Mouse (Mus musculus) heart, postnatal 10 days (tissue): Measurements from ENCODE around the gene Psme3. TPM values are rescaled to one million over a fixed set of nuclear protein-coding genes. Genes with fewer than 3 reads are reported as not detected.
"Not testable (repeated sequence)": the region's sequence is repeated elsewhere in the genome, so short reads cannot be mapped to it uniquely, and the experiment has no call there.

Source experiments
- DNase-seq, 2 experiments: peaks; one replicate each; pipeline ENCODE4 v3.0.0; 2021
- intact Hi-C: fragments of 180-260 bp; cut with DNase I; formaldehyde crosslinking; loops from one replicate; pipeline ENCODE4 v1.15.1; 2025
- total RNA-seq, 2 experiments: library from RNA; stranded (reverse); gene quantifications; 2 replicates each; pipeline ENCODE4 v1.2.3; 2021

Gene Psme3
- total RNA-seq, 2 experiments from 2014 or later: 74.9 to 90.0 TPM

DNA sequence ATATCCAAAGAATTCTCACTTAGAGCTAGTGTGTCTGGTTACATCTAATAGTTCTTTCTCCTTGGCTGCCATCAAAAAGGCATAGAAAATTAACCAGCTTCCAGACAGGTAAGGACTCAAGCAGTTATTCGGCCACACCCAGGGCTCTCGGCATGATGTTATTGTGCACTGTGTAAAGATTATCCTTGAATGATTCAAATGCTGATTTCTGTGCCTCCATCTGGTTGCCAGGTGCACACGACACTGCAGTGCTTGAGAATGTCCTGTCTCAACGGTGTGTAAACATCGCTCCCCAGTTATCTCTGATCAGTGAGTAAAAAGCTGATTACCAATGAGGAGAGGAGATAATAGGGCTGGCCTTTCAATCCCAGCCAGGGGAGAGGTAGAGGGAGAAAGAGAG lies 8.3 kb upstream of the Psme3 start:
- no peak for DNase-seq
- intact Hi-C loops: loop anchor here (10.0 kb wide), 1 partner anchor 213 kb away; the partner anchor contains the start of gene Psmc3ip

DNA sequence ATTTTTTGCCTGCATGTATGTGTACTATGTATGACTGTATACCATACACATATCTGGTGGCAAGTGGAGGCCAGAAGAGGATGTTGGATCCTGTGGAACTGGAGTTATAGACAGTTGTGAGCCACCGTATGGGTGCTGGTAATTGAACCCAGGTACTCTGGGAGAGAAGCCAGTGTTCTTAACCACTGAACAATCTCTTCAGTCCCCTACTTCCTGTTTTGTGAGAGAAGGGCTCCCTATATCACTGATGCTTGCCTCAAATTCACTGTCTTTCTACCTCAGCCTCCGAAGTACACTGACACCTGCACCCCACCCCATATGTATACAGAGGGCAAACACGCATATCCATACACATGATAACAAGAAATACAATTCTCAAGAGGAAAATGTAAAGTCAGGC lies 4.9 kb upstream of the Psme3 start:
- DNase-seq: no peak
- intact Hi-C loops: no loop called here

DNA sequence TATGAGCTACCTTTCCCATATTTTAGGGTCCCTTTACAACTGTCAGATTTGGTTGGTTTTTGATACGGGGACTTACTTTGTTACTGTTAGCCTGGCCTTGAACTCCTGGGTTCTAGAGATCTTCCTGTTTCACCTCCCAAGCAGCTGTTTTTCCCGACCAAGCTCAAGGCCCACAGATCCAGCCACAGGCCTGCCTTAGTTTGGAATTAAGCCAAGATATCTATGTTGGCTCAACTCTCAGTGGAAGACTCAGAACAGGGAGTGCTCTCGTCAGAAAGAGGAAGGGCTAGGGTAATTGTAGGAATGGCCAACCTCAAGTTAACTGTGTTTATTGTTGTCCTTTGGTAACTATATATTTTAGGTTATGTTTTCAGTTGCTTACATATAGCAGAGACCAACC lies 3.9 kb upstream of the Psme3 start:
- intact Hi-C loops: no loop called here
- DNase-seq: no peak

DNA sequence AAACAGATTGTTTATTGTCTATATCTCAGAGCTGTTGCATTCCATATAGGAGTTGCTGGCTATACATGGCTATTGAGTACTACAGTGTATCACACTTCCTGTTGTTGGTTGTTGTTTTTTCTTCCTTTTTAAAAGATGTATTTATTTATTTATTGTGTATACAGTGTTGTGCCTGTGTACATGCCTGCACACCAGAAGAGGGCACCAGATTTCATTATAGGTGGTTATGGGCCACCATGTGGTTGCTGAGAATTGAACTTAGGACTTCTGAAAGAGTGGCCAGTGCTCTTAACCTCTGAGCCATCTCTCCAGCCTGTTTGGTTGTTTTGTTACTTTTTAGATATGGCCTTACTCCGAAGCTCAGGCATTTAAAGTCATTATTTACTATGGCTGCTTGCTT lies 1.4 kb upstream of the Psme3 start:
- no peak for DNase-seq
- intact Hi-C loops: no loop called here

DNA sequence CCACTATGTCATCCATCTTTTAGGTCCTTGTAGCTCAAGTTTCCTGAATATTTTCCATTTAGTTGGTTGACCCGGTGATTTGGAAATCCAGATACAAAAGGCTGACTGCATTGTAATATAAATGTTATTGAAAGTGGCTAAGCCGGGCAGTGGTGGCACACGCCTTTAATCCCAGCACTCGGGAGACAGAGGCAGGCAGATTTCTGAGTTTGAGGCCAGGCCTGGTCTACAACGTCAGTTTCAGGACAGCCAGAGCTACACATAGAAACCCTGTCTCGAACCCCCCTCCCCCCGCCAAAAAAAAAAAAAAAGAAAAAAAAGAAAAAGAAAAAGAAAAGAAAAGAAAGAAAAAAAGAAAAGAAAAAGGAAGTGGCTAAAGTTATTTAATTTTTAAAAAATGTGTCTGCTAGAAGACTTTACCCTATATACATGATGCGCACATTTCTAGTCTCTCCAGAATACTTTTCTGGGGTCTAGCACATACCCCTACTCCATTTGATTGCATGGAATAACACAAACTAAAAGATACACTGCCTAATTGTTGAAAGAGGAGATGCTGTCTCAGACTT lies 847 bp upstream of the Psme3 start:
- DNase-seq: no peak
- intact Hi-C loops: no loop called here

DNA sequence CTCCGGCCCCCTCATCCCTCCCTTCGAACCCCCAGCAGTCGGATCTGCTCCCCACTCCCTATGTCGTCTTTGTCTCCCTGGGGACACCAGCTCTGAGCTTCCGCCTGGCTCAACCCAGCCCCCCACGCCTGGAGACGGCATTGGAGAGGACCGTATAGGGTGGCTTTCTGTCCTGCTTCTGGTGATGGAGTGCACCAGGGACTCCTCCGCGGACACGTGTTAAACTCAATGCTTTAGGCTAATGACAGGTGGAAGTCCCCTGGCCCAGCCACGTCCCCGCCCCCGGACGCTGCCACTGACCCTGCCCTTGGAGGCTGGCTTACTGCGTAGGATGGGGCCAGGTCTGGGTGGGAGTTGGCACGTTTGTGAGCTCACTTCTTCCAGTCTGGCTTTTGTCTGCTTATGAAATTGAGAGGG lies 496 bp downstream of the Psme3 start:
- intact Hi-C loops: no loop called here
- no peak for DNase-seq

DNA sequence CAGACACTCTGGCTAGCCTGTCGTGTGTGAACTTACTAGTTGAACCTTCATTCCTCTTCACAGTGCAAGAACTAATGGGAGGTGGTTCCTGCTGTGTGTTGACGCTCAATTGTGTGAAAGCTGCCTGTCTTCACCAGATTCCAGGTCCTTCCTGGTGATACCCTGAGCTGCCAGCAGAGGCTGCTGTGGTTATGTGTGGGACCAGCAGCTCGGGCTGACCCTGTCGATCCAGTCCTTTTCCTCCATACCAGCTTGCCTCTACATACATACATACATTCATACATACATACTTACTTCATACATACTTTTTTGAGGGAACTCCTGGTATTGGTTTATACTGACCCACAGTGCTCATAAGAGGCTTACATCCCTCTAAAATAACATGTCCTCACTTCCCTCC lies 7.6 kb downstream of the Psme3 start:
- intact Hi-C loops: loop anchor here (1.0 kb wide), 1 partner anchor 72 kb away; no protein-coding TSS in a partner anchor
- peak; percentile 84 to 88 for DNase-seq

DNA sequence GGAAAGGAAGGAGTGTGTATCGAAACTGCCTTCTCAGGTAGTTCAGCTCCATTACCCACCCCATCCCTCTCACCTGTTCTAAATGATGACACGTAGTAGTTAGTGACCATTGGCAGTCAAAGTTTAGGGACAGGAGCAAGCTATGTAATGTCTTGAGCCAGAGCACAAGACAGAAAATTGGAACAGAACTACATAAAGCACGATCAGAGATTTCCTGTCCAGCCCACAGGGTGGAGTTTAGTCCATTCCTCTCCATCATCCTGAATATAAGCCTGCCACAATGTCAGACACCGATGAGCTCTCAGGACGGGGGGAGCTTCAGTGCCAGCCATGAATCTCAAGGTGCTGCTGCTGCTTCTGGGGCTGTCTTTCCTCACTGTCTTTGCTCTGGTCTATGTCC lies 8.8 kb downstream of the Psme3 start, which contains the start of gene Aoc2:
TSS of gene Aoc2 (plus strand) at position 301 of the 400 bp plus-strand sequence.
- DNase-seq: no peak
- intact Hi-C loops: no loop called here

DNA sequence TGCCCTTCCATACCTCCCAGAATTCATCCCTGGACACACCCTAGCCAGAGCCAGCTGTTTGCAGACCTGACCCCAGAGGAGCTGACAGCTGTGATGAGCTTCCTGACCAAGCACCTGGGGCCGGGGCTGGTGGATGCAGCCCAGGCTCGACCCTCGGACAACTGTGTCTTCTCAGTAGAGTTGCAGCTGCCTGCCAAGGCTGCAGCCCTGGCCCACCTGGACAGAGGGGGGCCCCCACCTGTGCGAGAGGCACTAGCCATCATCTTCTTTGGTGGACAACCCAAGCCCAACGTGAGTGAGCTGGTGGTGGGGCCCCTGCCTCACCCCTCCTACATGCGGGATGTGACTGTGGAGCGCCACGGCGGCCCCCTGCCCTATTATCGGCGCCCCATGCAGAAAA lies 9.2 kb downstream of the Psme3 start:
- DNase-seq, intact Hi-C loops: not testable (repeated sequence)

DNA sequence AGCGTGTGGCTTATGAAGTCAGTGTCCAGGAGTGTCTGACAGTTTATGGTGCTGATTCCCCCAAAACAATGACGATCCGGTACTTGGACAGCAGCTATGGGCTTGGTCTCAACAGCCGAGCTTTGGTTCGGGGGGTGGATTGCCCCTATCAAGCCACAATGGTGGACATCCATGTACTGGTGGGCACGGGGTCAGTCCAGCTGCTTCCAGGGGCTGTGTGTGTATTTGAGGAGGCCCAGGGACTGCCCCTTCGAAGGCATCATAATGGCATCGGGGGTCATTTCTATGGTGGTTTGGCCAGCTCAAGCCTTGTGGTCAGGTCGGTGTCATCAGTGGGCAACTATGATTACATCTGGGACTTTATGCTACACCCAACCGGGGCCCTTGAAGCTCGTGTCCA lies 10.1 kb downstream of the Psme3 start:
- no peak for DNase-seq
- intact Hi-C loops: no loop called here

DNA sequence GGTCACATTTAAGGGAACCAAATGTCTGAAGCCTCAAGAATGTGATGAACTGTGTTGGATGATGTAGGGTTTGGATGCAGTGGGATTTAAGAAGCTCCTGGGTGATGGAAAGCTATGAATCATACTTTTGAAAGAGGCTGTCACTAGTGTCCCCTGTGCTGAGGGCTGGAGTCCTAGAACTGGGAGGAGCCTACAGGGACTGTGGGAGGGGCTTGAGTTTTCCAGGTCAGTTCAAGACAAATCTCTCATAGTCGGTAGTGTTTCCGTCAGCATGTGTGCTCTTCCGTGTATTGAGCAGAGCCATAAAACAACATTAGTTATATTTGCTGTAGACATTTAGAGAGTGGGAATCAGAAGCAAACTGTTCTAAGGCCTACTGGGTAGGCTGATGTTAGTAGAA lies 11.3 kb downstream of the Psme3 start:
- intact Hi-C loops: no loop called here
- no peak for DNase-seq

DNA sequence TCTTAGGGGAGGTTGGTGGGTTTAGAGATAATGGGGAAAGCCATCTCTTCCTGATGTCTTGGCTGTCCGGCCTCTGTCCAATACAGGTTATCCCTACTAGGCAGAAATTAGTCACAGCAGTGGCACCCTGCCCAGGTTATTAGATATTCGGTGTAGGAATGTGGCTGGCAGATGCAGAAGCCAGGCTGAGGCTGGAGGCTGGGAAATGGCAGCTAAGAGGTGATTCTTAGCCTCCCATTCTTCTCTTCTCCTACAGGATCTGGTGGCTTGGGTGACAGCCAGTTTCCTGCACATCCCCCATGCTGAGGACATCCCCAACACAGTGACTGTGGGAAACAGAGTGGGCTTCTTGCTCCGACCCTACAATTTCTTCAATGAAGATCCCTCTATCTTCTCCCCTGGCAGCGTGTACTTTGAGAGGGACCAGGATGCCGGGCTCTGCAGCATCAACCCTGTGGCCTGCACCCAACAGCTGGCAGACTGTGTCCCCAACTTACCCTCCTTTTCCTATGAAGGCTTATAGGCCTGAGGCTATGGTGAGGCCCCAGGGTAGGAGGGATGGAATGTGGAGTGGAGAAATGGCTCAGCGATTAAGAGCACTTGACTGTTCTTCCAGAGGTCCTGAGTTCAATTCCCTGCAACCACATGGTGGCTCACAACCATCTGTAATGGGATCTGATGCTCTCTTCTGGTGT lies 13.1 kb downstream of the Psme3 start:
- DNase-seq: peak; percentile 80 to 83
- intact Hi-C loops: no loop called here

DNA sequence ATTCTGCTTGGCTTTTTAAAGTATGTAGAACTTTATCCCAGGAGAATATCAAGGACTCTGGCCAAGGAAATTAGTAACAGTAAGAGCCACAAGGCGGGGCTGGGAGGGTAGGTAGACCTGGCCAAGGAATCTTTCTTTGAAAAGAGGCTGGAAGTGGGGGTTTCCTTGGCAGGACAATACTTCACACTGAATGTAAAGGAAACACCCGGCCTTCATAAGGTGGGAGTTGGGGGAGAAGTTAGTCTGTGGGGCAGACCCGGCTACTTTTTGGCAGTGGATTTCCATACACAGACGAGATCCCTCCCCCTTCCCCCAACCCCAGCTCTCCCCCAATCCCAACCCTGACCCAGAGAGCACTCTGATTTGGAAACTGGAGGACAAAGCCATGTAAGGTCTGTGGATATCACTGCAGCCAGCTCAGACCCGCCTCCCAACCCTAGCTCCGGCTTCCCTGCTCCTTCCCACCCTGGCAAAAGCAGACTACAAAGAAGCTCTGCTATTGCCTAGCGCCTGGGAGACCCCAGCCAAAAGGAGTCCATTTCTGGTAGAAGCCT lies 14.4 kb downstream of the Psme3 start, which contains the start of gene Aoc3:
TSS of gene Aoc3 (plus strand) at position 235 of the 554 bp plus-strand sequence.
- peak; percentile 62 to 68 for DNase-seq
- intact Hi-C loops: no loop called here

DNA sequence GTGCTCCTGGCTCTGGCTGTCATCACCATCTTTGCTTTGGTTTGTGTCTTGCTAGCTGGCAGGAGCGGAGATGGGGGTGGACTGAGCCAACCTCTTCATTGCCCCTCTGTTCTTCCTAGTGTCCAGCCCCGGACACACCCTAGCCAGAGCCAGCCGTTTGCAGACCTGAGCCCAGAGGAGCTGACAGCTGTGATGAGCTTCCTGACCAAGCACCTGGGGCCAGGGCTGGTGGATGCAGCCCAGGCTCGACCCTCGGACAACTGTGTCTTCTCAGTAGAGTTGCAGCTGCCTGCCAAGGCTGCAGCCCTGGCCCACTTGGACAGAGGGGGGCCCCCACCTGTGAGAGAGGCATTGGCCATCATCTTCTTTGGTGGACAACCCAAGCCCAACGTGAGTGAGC lies 14.9 kb downstream of the Psme3 start:
- DNase-seq, intact Hi-C loops: not testable (repeated sequence)

DNA sequence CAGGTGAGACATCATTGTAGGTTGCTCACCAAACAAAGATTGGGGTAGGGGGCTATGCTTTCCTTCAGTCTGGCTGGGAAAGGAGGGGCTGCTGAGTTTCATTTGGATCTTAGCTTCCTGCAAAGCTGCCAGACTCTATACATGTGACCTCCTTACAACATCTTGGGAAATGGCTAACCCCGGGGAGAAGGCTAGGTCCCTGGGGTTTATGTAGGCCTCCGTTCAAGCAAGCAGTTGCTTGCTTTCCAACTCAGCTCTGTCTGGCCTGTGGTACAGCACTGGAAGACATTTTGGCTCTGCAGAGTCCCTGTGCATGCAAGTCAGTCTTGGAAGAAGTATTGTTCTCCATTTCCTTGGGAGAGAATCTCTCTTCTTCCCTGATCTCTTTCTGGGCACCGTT lies 16.5 kb downstream of the Psme3 start:
- peak; percentile 38 to 49 for DNase-seq
- intact Hi-C loops: loop anchor here (2.0 kb wide), 1 partner anchor 28 kb away; no protein-coding TSS in a partner anchor

DNA sequence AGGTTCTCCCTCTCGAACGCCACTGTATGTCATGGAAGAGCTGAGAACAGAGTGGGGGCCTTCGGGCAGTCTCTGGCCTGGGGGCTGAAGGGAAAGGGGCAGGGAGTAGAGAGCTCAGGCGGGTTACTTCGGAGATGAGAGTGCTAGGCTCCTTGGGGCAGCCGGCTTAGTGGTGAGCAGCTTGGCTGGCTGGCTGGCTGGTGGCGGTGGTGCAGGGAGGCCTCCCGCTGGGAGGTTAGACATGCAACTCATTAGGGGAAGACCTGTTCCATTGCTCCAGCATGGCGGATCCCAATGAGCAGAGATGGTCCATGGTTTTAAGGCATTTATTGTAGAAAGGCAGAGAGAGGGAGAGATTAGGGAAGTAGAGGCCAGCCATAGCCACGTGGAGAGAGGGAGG lies 18.0 kb downstream of the Psme3 start:
- intact Hi-C loops: no loop called here
- DNase-seq: no peak

DNA sequence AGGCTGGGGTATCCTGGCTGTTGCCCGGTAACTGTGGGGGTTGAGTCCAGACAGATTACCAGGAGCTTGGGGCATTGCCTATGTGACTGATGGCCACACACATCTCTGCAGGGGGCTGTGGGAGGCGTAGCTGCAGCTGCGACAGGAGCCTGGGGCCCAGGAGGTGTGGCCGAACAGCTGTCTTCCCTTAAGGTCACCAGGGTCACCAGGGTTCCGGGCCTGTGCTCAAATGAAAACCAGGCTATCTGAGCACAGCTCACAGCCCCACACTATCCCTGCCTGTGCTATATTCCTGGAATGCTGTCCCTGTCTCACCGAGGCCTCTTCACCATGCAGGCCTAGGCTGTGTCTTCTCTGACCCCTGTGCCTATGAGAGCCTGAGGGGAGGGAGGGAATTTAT lies 18.5 kb downstream of the Psme3 start:
- intact Hi-C loops: no loop called here
- no peak for DNase-seq

DNA sequence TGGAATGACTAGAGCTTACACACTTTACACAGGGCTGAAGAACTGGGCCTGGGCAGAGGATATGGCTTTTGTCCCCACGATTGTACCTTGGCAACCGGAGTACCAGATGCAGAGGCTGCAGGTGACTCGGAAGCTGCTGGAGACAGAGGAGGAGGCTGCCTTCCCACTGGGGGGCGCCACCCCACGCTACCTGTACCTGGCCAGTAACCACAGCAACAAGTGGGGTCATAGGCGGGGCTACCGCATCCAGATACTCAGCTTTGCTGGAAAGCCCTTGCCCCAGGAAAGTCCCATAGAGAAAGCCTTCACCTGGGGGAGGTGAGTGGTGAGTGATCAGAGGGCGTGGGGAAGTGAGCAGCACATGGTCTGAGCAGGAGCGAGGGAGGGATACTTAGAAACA lies 19.7 kb downstream of the Psme3 start:
- intact Hi-C loops: no loop called here
- no peak for DNase-seq

DNA sequence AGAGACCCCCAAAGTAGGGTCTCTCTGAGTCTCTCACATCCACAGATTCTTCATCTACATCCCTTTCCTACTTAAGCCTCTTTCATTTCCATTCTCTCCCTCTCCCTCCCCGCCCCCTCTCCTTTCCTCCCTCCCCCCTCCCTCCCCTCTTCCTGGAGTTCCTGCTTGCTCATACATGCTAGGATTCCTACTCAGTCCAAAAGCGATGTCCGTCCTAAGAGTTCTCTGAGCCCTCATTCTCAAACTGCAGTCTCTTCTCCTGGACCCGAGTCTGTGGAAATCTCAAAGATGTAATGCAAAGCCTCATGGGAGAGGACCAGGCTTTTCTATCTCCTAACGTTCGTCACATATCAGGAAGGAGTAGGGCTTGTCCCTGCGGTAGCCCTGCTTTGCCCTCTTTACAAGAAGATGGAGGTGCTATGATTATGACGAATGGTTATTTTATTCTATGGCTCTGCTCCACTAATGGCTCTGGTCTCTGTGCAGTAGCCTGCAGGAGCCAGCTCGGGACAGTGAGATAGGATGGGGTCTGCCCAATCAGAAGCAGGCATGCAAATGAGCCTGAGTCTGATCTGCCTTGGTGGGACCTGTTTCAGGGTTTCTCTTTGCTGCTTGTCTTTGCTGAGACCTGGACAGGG lies 22.2 kb downstream of the Psme3 start:
- no peak for DNase-seq

DNA sequence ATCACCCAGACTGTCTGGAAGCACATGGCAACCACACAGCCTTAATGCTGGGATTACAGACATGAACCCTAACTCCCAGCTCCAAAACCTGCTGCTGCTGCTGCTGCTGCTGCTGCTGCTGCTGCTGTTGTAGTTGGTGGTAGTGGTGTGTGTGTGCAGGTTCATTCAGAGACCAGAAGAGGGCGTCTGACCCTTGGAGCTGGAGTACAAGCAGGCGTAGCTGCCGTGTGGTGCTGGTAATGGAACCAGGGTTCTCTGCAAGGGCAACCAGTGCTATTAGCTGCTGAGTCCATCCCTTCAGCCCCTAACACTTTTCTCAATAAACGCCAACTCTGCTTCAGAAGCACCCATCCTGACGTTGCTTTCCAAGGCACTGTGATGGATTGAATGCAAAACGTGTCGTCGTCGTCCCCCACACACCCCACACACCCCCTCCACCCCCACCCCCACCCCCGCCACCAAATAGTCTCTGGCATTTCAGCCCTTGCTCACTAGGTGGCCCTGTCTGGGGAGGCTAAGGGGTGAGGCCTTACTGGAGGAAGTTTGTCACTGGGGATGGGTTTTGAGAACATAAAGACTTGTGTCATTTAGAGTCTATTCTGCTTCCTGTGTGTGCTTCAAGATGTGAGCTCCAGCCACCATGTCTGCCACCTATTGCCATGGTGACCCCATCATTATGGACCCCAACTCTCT lies 31.2 kb downstream of the Psme3 start:
- no peak for DNase-seq
- intact Hi-C loops: no loop called here

More for the DNA sequence above, 22.2 kb downstream of the Psme3 start:
- intact Hi-C loops: no loop called here

DNA sequence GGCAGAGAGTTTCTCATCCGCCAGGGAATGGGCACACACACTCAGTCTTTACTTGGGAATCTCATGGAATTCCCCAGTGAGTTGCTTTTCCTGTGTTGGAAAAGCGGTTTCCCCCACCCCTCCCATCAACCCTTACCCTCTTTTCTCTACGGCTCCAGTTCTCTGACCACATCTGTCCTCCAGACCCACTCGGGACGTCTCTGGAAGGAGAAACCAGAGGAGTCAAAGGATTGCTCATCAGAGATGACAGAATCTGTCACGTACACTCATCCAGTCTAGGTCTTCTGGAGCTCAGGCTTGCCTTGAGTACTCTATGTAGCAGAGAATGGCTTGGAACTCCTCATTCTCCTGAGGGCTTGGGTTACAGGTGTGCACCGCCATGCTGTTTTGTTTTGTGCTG lies 32.8 kb downstream of the Psme3 start:
- intact Hi-C loops: no loop called here
- no peak for DNase-seq
